Mouse (Mus musculus) lung, postnatal 0 days (tissue): ENCODE measurements around the gene Mapk3. TPM values are rescaled to one million over a fixed set of nuclear protein-coding genes. Genes with fewer than 3 reads are reported as not detected.

Experiments used
- ATAC-seq: fragments of 200-750 bp; cut with Nextera tagmentation; 2 replicates; pipeline ENCODE4 v1.8.0; 2017; ENCODE audit warnings: moderate library complexity
- DNase-seq: peaks from one replicate; pipeline ENCODE4 v3.0.0-alpha.2; 2016; ENCODE audit warnings: low spot score
- H3K27ac ChIP-seq: fragments of 300-500 bp; sonication (generic); 2 replicates; pipeline ENCODE4 v1.5.1; 2014; ENCODE audit warnings: antibody characterized with exemption, mild to moderate bottlenecking, low read length, mixed read lengths
- H3K27me3 ChIP-seq: fragments of 300-500 bp; sonication (generic); replicated peaks from 2 replicates; pipeline ENCODE4 v1.6.1; 2014; ENCODE audit warnings: low read length, mixed read lengths; ENCODE audit not compliant: insufficient read depth
- H3K36me3 ChIP-seq: fragments of 300-500 bp; sonication (generic); 2 replicates; pipeline ENCODE4 v1.6.1; 2014; ENCODE audit warnings: low read length, mixed read lengths; ENCODE audit not compliant: insufficient read depth
- H3K4me1 ChIP-seq: fragments of 300-500 bp; sonication (generic); 2 replicates; pipeline ENCODE4 v1.6.1; 2014; ENCODE audit warnings: antibody characterized with exemption, low read depth, low read length, mixed read lengths; ENCODE audit not compliant: insufficient read depth
- H3K4me2 ChIP-seq: fragments of 300-500 bp; sonication (generic); replicated peaks from 2 replicates; pipeline ENCODE4 v1.6.1; 2014; ENCODE audit warnings: low read depth, mild to moderate bottlenecking, low read length, moderate library complexity, mixed read lengths
- H3K4me3 ChIP-seq: fragments of 300-500 bp; sonication (generic); 2 replicates; pipeline ENCODE4 v1.5.1; 2014; ENCODE audit warnings: low read depth, low read length
- H3K9ac ChIP-seq: fragments of 300-500 bp; sonication (generic); replicated peaks from 2 replicates; pipeline ENCODE4 v1.6.1; 2014; ENCODE audit warnings: low read depth, mild to moderate bottlenecking
- H3K9me3 ChIP-seq: fragments of 300-500 bp; sonication (generic); 2 replicates; pipeline ENCODE4 v1.6.1; 2016; ENCODE audit warnings: low read length, mixed read lengths
- CTCF ChIP-seq: IDR thresholded peaks from 2 replicates; pipeline ENCODE4 v1.5.1; 2016; ENCODE audit warnings: antibody characterized with exemption, mild to moderate bottlenecking
- EP300 ChIP-seq: IDR thresholded peaks from 2 replicates; pipeline ENCODE4 v1.6.1; 2016; ENCODE audit warnings: antibody characterized with exemption, mild to moderate bottlenecking, control low read depth
- WGBS: fragments of 180-500 bp; shearing (Covaris S2); extraction: QIAGEN DNeasy Blood & Tissue Kit; methylation state at CpG from one replicate; pipeline ENCODE4 v1.1.7; 2014; 5-methylcytosine and 5-hydroxymethylcytosine counted together
- polyA plus RNA-seq: library from polyadenylated mRNA; unstranded; fragments of >200 nt; fragmentation: Nextera tagmentation; extraction: Ambion mirVana; gene quantifications from 2 replicates; pipeline ENCODE4 v1.2.1, GENCODE M21; 2015

The Mapk3 gene
- polyA plus RNA-seq, 1 experiment from 2014 or later: 183 TPM

- no peak overlapping the region for H3K4me2 ChIP-seq
- no peak for ATAC-seq
- H3K36me3 ChIP-seq: peaks cover 13% of the 10 kb centered on the region; the same call in 1 of the 2 replicates
- peaks cover 10% of the 10 kb centered on the region; the same call in 1 of the 2 replicates for H3K4me1 ChIP-seq
- H3K9me3 ChIP-seq: no peaks in the 10 kb centered on the region
- H3K4me3 ChIP-seq: no peak overlapping the region
- H3K27me3 ChIP-seq: no peaks in the 10 kb centered on the region
- WGBS: 87% methylated on average over 16 of the region's 16 CpGs
- TF ChIP-seq CTCF: no peak
- TF ChIP-seq EP300: no peak
- H3K9ac ChIP-seq: no peak overlapping the region
- H3K27ac ChIP-seq: no peak overlapping the region
- no peak for DNase-seq
Observed at GRCm38 (mm10) chr7:126801057-126801422, 41.6 kb downstream of the Mapk3 start.

GRCm38 (mm10) chr7:126802134-126802889 is 42.9 kb downstream of the Mapk3 start:
- no peak overlapping the region for H3K9ac ChIP-seq
- H3K9me3 ChIP-seq: no peaks in the 10 kb centered on the region
- ATAC-seq: no peak
- peaks cover 10% of the 10 kb centered on the region; the same call in 1 of the 2 replicates for H3K4me1 ChIP-seq
- WGBS: 78% methylated on average over 11 of the region's 11 CpGs
- H3K4me2 ChIP-seq: no peak overlapping the region
- H3K4me3 ChIP-seq: no peak overlapping the region
- H3K36me3 ChIP-seq: 0 out of 2 replicates have a peak, but pooled peaks cover under 1% of the 10 kb centered on the region
- TF ChIP-seq EP300 (no peak), CTCF (no peak)
- no peak overlapping the region for H3K27ac ChIP-seq
- H3K27me3 ChIP-seq: no peaks in the 10 kb centered on the region
- DNase-seq: no peak

GRCm38 (mm10) chr7:126803181-126803580 is 43.8 kb downstream of the Mapk3 start:
- TF ChIP-seq CTCF (no peak), EP300 (no peak)

GRCm38 (mm10) chr7:126803751-126804150 is 44.4 kb downstream of the Mapk3 start:
- no peaks in the 10 kb centered on the region for H3K9me3 ChIP-seq
- no peak overlapping the region for H3K27ac ChIP-seq
- H3K27me3 ChIP-seq: no peaks in the 10 kb centered on the region
- no peak overlapping the region for H3K9ac ChIP-seq
- TF ChIP-seq CTCF (no peak), EP300 (no peak)
- no peak for ATAC-seq
- no peak overlapping the region for H3K4me2 ChIP-seq
- no peak overlapping the region for H3K4me3 ChIP-seq
- H3K36me3 ChIP-seq: no peaks in the 10 kb centered on the region
- peaks cover 6% of the 10 kb centered on the region; the same call in 1 of the 2 replicates for H3K4me1 ChIP-seq
- DNase-seq: no peak

More at GRCm38 (mm10) chr7:126803181-126803580, 43.8 kb downstream of the Mapk3 start:
- ATAC-seq (no peak), DNase-seq (no peak)
- WGBS: 74% methylated on average over 6 of the region's 6 CpGs
- H3K36me3 ChIP-seq: no peaks in the 10 kb centered on the region
- H3K9ac ChIP-seq: no peak overlapping the region
- no peak overlapping the region for H3K4me2 ChIP-seq
- H3K4me1 ChIP-seq: peaks cover 1% of the 10 kb centered on the region; the same call in 1 of the 2 replicates
- no peak overlapping the region for H3K27ac ChIP-seq
- no peaks in the 10 kb centered on the region for H3K9me3 ChIP-seq
- no peaks in the 10 kb centered on the region for H3K27me3 ChIP-seq
- H3K4me3 ChIP-seq: no peak overlapping the region

- 28% methylated on average over 6 of the region's 6 CpGs for WGBS
- peak overlapping the region; percentile 49; the same call in 1 of the 2 replicates for H3K27ac ChIP-seq
- no peak overlapping the region for H3K4me3 ChIP-seq
- TF ChIP-seq EP300: no peak
- no peak for TF ChIP-seq CTCF
- peaks cover 6% of the 10 kb centered on the region; the same call in 1 of the 2 replicates for H3K4me1 ChIP-seq
- H3K9me3 ChIP-seq: no peaks in the 10 kb centered on the region
- H3K36me3 ChIP-seq: no peaks in the 10 kb centered on the region
- H3K27me3 ChIP-seq: no peaks in the 10 kb centered on the region
- ATAC-seq (peak; percentile 74), DNase-seq (peak; percentile 78)
- H3K4me2 ChIP-seq: no peak overlapping the region
- no peak overlapping the region for H3K9ac ChIP-seq
Observed at GRCm38 (mm10) chr7:126806956-126807355, 47.6 kb downstream of the Mapk3 start.

- Histone ChIP-seq H3K27ac (0 out of 2 replicates have a peak overlapping the region, but pooled peaks have one; percentile 49), H3K4me2 (no peak overlapping the region), H3K27me3 (no peaks in the 10 kb centered on the region), H3K9me3 (no peaks in the 10 kb centered on the region), H3K9ac (no peak overlapping the region), H3K4me1 (peaks cover 6% of the 10 kb centered on the region; the same call in 1 of the 2 replicates), H3K36me3 (no peaks in the 10 kb centered on the region), H3K4me3 (no peak overlapping the region)
- no peak for DNase-seq
- 59% methylated on average over 4 of the region's 4 CpGs for WGBS
- ATAC-seq: no peak
- TF ChIP-seq CTCF (no peak), EP300 (no peak)
Observed at GRCm38 (mm10) chr7:126807405-126807804, 48.0 kb downstream of the Mapk3 start.
